Comparison of ENCODE assay signal across 7 mouse cellular contexts in the genomic region with DNA sequence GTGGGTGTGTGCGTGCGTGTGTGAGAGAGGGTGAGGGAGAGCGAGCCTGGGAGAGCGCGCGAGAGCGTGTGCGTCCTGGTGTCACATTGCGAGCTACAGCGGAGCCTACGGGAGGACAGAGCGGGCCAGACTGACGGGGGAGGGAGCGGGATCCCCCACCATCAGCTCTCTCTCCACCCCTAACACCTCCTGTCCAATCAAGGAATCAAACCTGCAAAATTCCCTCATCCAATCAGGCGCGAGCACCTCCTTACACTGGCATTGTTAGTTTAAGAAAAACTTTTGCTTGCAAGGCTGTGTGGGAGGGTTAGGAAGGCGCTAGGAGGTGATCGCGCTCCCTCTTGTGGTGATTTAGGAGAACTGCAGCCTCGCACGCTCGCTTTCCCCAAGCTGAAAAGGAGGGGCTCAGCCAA. TPM values are rescaled to one million over a fixed set of nuclear protein-coding genes. Genes with fewer than 3 reads are reported as not detected.
DNase-seq lines count a peak whose midpoint lies in the region; ATAC-seq lines count a peak whose summit lies in the region.

A gene (minus strand): TSS at position 133 of the 413 bp plus-strand sequence.

- H3K9me3 ChIP-seq in embryonic facial prominence, embryonic 11.5 days (replicated peaks; ENCODE audit: control insufficient read depth, low read length), result no peaks in the 10 kb centered on the region
- no peaks in the 10 kb centered on the region for H3K9me3 ChIP-seq in midbrain, embryonic 12.5 days

- intact Hi-C loops in left cerebral cortex, postnatal 4 days (cut with DNase I), result loop anchor here (2.0 to 10.0 kb wide), 6 partner anchors 190 to 1170 kb away; no protein-coding TSS in a partner anchor

- peak within 1 kb of the TSS; percentile 66 for H3K9ac ChIP-seq in embryonic facial prominence, embryonic 11.5 days (replicated peaks; ENCODE audit: low read length)
- H3K9ac ChIP-seq in midbrain, embryonic 12.5 days (replicated peaks), result peak within 1 kb of the TSS; percentile 95

- no peak within 1 kb of the TSS for H3K27ac ChIP-seq in embryonic facial prominence, embryonic 11.5 days (replicated peaks; ENCODE audit: low read depth, low read length)
- peak within 1 kb of the TSS; percentile 79 for H3K27ac ChIP-seq in midbrain, embryonic 12.5 days (replicated peaks)

- H3K4me1 ChIP-seq in embryonic facial prominence, embryonic 11.5 days (ENCODE audit: control insufficient read depth, insufficient read depth, low read length), result peaks cover 3% of the 10 kb centered on the region; the same call in 1 of the 2 replicates
- H3K4me1 ChIP-seq in midbrain, embryonic 12.5 days, result peaks cover 28% of the 10 kb centered on the region

- 0% methylated on average over 22 of the region's 22 CpGs for WGBS in embryonic facial prominence, embryonic 11.5 days
- 0% methylated on average over 20 of the region's 22 CpGs for WGBS in midbrain, embryonic 12.5 days

- no peaks in the 10 kb centered on the region for H3K36me3 ChIP-seq in embryonic facial prominence, embryonic 11.5 days (replicated peaks; ENCODE audit: control insufficient read depth, insufficient read depth, low read depth, low read length)
- H3K36me3 ChIP-seq in midbrain, embryonic 12.5 days, result no peaks in the 10 kb centered on the region

- peak; percentile 95 for ATAC-seq in embryonic facial prominence, embryonic 11.5 days (replicated peaks; ENCODE audit: insufficient number of reproducible peaks, low FRiP score, low TSS enrichment, low read depth)
- peak; percentile 85 for ATAC-seq in granulocyte monocyte progenitor cell, adult 5-6 weeks (replicated peaks; ENCODE audit: poor library complexity, severe bottlenecking)
- peak; percentile 95 for ATAC-seq in midbrain, embryonic 12.5 days (ENCODE audit: low FRiP score, low read depth)

- H3K4me3 ChIP-seq in embryonic facial prominence, embryonic 11.5 days (ENCODE audit: low read depth, low read length), result peak within 1 kb of the TSS; percentile 59
- H3K4me3 ChIP-seq in midbrain, embryonic 12.5 days, result peak within 1 kb of the TSS; percentile 91

- peak within 1 kb of the TSS; percentile 98 for H3K4me2 ChIP-seq in embryonic facial prominence, embryonic 11.5 days (ENCODE audit: low read depth, low read length)
- peak within 1 kb of the TSS; percentile 98 for H3K4me2 ChIP-seq in midbrain, embryonic 12.5 days (replicated peaks)

- DNase-seq in adrenal gland, postnatal 25 days, result peak; percentile 67
- DNase-seq in embryonic facial prominence, embryonic 11.5 days (ENCODE audit: low spot score), result peak; percentile 91
- peak; percentile 77 for DNase-seq in kidney, adult 11 months
- DNase-seq in left cerebral cortex, postnatal 4 days, result peak; percentile 87
- DNase-seq in spleen, adult 12 weeks (ENCODE audit: low spot score), result peak; percentile 6

- H3K27me3 ChIP-seq in embryonic facial prominence, embryonic 11.5 days (ENCODE audit: control insufficient read depth, insufficient read depth, low read length), result peaks cover 39% of the 10 kb centered on the region
- H3K27me3 ChIP-seq in midbrain, embryonic 12.5 days, result peaks cover 71% of the 10 kb centered on the region

RNA-seq across cellular contexts. Expression of the gene that starts here (rescaled TPM):
- 2.9 and 3.8 TPM in 2 replicates for total RNA-seq in adrenal gland, postnatal 25 days (2021)
- 6.6 and 6.7 TPM in 2 replicates for polyA plus RNA-seq in embryonic facial prominence, embryonic 11.5 days (2014; fragmentation: Nextera tagmentation; extraction: Ambion mirVana)
- total RNA-seq in granulocyte monocyte progenitor cell, adult 5-6 weeks (2014; fragmentation: Nextera tagmentation), result not detected in 2 replicates
- not detected in 2 replicates for total RNA-seq in granulocyte monocyte progenitor cell, adult 5-6 weeks (2017)
- 10 to 100 TPM; 47.3 to 50.4 TPM for total RNA-seq in left cerebral cortex, postnatal 4 days (2021)
- polyA plus RNA-seq in midbrain, embryonic 12.5 days (2016; fragmentation: Nextera tagmentation; extraction: Ambion mirVana), result 29.9 and 36.7 TPM in 2 replicates

Comparison
In these comparisons a context has a peak if more than half of its experiments do, and no peak if none do; other contexts are left out.
1. RNA of the gene that starts here (total RNA-seq): 47.3 to 50.4 TPM in left cerebral cortex, postnatal 4 days; 2.9 to 3.8 TPM in adrenal gland, postnatal 25 days and not detected in granulocyte monocyte progenitor cell, adult 5-6 weeks; every median in the first group is over 10 times any median in the second.
2. Peak in ATAC-seq in granulocyte monocyte progenitor cell, adult 5-6 weeks; RNA of the gene not detected or under 1 TPM.
3. DNase-seq: peak in every context shown above with its lines; median percentile 91 in embryonic facial prominence, embryonic 11.5 days; 87 in left cerebral cortex, postnatal 4 days; 77 in kidney, adult 11 months; 67 in adrenal gland, postnatal 25 days; 6 in spleen, adult 12 weeks.
4. Peak in every context shown above with its lines, with median percentiles within 50 percentile points of each other: ATAC-seq.